Mouse (Mus musculus) thymus, postnatal 25 days (tissue): ENCODE data around the gene Jmjd4.

Experiments used
- DNase-seq: peaks from one replicate; pipeline ENCODE4 v3.0.0; 2022

Gene Jmjd4

DNA sequence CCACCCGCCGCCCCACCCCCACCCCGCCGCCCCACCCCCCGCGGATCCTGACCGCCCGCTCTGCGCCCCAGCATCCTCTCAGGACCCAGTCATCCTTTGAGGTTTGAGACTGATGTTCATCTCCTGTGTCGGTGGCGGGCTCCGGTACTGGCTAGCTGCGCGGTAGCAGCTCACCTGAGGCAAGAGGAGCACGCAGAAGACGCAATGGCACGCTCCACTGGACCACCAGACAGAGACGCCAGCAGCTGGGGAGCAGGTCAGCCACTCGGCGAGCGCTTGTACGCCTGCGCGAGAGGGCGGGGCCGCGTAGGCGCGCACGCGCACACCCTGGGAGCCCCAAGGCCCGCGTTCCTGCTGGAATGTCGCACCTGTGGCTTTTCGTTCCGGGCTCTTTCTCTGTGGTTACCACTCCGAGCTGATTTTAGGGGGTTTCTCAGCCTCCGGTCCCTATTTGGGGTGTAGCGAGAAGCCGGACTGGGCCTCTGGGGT is at the start of gene Jmjd4:
Gene Jmjd4 (plus strand): TSS at position 305 of the 489 bp plus-strand sequence.
- peak; percentile 93 for DNase-seq

DNA sequence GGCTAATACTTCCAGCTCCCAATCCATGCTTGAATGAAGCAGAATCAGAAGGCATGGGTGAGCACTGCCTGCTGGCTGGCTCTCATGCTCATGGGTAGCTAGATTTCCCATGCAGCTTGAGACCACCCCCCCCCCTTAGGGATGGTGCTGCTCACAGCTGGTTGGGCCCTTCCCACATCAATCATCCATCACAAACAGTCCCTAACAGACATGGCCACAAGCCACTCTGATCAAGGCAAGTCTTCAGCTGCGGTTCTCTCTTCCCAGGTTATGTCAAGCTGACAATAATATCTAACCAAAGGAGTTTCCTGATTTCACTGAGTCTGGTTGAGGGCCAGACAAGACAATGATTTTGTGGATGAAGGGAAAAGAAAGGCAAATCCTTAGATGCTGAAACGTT is 49.0 kb upstream of the Jmjd4 start:
- peak; percentile 34 for DNase-seq

DNA sequence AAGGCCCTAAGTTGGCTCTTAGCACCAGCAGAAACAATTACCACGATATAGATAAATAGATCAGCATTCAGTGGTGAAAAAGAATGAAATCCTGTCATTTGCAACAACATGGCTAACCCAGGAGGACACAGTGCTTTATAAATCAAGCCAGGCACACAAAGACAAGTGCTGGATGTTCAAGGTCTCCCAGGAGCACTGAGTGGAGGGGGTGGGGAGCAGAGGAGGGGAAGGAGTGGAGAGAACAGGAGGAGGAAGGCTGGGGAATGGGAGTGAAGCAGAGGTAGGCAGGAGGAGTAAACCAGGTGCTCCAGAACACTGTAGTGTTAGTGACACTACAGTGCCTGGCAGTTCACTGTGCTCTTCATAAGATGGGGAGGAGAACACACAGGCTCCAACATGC is 44.1 kb upstream of the Jmjd4 start:
- no peak for DNase-seq

DNA sequence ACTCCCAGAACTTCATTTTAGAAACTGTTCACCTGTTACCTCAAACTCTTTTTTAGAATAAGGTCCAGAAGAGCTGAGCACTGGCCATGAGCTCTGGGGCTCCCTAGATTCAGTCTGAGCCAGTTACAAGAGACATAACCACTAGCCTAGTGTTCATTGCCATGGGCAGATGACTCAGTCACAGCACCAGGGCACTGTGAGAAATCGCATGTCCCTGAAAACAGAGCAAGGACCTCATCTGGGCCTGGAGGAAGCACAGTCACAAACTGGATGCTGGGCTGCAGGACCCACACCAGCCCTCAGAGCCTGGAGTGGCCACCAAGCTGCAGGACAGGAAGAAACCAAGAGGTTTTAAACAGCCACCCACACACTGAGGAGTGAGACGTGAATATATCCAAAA is 39.0 kb upstream of the Jmjd4 start:
- DNase-seq, result no peak

DNA sequence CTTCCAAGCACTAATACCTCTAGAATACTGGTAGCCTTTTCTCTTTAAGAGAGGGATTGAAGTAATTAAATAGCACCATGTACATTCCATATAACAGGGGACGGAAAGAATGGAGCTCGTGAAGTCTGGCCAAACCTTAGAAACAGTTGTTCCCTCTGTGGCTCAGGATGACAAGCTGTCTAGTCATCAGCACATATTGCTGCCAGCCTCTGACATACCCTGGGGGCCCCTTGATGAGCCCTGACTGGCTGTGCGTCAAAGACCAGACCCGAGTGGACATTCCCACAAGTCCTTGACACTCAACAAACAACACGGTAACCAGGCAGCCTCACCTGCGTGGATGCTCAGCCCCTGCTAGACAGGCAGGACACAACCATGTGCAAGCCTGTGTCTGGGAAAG is 37.8 kb upstream of the Jmjd4 start:
- no peak for DNase-seq

DNA sequence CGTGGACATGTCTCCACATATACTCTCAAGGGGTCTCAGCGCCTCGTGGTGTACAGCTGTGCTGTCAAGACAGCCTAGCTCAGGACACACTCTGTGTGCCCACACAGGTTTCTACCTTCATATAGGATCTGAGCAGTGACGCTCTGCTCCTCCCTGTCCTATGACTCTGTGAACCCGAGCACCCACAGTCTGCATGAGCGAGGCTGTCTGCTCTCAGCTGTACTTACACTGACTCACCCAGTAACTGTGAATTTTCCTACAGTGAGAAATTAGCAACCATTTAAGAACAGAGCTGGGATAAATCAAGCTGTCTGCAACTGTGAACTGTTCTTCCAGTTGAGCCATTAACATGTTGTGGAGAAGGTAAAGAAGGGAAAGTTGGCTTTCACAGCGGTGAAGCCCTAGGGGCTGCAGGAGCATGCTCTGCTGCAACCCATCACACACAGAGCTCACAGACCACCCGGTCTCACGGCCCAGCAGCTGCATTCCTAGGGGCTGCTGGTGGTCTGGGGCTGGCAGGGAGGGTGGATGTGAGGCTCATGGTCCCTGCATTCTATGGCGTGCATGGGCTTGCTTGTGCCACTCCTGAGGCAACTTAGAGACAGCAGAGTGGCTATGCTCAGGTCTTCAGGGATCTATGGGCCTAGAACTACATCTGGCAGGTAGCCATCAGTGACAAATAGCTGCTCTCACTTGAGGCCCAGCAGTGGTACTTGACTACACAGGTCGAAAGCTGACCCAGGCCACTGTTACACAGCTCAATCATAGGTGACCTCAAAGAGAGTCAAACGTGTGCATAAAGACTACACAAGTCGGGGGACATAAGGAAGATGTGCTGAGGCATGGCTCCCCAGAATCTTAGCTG is 36.6 kb upstream of the Jmjd4 start:
- no peak for DNase-seq

DNA sequence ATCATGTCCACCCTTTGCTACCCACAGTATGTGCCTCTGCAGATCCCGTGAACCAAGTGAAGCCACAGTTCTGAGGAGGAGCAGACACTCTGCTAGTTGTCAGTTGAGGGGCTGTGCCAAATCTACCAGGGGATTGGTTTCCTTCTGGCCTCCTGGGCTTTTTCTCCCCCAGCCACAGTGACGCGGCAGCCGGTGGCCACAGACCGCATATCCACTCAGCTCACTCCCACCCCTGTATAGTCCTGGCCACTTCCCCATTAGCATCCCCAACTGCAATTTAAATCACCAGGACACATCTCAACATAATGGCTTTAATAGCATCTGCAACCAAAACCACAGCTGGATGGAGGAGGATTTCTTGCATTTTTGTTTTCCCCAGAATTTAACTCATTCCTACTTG is 31.1 kb upstream of the Jmjd4 start:
- no peak for DNase-seq

DNA sequence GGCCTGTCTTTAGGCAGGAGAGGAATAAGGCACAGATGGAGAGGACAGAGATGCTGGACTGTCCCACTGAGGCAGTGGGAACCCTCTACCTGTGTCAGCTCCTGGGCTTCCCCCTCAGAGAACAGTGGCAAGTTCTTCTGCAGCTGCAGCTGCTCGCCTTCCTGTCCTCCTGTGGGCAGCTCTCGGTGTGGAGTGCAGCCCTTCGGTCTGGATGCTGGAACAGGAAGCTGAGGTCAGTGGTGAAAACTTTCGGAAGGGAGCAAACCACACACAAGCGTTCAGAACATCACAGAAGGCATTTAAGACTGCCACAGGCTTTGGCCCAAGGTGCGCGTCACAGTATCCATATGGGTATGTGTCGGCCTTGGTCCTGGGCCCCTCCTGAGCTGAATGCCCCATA is 28.4 kb upstream of the Jmjd4 start:
- DNase-seq, result no peak

DNA sequence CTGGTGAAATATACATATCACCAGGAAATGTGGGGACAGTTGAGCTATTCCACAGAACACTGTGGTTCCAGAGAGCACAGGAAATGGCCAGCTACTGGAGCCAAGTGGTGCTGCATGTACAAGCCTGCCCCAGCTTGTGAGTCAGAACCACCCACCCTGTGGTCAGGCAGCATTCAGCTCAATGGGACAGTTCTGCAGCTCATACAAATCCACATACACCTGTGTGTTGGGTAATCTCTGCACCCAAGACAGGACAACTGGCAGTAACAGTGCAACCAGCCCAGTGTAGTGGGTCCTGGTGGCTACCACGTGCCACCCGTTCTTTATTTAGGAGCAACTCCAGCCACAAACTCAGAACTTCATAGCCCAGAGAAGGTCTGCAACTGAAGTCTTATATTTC is 27.9 kb upstream of the Jmjd4 start:
- DNase-seq, result no peak

DNA sequence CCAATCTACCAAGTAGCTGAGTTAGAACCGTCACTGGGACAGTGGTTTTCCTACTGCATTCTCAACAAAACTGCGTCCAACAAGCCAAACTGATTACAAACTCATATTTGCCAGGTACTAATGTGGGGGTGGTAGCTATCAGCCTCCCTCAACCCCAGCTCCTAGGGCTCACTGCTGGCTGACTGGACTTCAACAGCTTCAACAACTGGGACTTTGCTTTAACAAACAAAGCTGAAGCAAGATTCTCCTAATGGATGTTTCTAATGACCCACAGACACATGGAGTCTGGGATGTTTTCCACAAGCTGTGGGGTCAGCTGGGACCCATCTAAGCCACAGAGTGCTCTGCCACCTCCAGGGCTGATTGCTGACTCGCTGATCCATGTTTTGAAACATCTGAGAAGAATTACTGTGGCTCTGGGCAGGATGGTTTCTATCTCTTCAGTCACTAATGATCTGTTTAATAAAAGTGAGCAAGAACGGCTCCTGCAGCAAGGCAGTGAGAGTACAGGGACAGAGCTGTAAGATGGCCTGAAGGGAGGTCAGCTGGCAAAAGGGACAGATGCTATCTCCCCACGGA is 26.7 kb upstream of the Jmjd4 start:
- no peak for DNase-seq

DNA sequence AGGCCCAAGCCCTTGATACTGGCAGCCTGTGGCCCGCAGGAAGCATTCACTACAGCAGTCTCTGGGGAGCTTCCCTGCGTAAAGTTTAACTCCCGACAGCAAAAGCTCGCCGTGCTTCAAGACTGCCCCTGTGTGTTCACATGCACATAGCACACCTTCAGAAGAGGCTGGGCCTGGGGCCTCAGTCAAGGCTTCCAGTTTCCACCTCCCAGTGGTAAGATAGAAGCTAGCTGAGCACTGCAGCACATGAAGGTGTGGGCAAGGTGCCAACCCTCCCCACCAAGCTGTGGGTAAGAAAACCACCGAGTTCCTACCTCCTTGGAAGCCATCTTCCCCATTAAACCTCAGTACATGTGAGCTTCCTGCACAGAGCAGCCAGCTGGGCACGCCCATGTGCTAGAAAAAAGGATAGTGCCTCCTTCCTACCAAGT is 24.2 kb upstream of the Jmjd4 start:
- DNase-seq, result peak; percentile 71

DNA sequence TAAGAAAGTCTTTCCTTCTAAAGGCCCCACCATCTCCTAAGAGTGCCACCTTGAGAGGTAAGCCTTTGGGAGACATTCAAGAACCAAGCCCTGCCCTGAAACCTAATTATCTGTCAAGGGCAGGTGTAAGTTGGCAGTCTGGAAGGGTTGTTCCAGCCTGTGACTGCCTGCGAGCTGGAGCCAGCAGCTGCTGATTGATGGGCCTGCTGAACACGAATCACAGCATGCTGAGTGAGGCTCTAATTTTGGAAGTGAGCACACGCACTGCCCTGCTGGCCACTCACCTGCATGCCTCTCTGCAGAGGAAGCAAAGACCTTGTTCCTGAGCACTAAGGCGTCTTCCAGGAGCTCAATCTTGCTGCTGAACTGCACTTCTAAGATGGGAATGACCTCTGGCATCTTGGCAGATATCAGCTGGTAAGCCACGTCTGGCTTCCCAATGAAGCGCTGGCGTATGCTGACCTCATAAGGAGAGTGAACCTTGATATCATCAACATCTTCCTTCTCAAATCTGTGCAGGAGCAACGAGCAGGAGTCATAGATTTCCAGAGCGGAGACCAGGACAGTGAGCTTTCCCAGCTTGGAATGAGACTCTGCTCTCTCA is 21.7 kb upstream of the Jmjd4 start:
- no peak for DNase-seq

DNA sequence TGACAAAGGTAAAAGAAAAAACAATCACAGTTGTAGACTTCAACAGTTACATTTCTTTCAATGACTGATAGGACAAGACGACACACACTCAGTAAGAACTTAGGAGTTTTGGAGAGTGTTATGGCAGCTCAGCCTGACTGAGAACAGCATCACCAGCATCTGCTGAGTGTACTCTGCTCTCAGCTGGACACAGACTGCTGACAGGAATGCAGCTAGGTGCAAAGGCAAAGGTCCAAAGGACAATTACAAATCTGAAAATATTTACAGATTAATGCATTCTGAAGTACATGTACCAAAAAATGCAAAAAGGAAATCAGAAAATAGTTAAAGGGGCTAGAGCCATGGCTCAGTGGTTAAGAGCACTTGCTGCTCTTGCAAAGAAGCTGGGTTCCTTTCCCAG is 19.9 kb upstream of the Jmjd4 start:
- no peak for DNase-seq

DNA sequence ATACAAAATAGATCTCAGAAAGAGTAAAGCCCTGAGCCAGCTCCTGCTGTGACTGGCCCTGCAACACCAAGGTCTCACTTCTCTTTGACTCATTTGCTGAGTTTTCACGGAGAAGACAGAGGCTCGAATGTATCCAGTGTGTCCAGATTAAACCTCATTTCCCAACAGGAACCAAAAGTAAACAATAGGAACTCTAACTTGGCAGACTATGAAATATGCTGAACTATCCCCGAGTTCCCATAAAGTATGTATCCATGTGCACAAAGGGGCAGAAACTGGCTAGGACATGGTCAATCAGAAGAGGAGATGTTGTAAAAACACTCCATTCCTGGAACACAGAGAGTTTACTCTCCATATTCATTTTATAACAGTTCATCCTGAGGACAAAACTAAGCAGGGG is 17.6 kb upstream of the Jmjd4 start:
- DNase-seq, result no peak

DNA sequence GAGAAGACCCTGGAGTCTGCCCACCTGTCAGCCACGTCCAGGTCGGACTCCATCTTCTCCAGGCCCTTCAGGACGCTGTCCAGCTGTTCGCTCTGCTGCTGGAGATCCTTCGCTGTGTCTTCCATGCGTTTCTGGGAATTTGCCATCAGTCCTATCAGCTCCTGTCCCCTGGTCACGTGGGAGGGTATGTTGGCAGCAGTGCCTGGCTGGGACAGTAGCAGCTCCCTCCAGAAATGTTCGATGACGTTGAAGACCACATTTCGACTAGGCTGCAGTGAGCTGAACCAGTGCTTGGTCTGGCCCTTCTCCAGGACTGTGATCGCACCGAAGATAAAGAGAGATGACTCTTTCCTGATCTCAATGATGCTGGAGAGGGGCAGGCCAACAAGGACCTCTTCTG is 11.9 kb upstream of the Jmjd4 start:
- no peak for DNase-seq

DNA sequence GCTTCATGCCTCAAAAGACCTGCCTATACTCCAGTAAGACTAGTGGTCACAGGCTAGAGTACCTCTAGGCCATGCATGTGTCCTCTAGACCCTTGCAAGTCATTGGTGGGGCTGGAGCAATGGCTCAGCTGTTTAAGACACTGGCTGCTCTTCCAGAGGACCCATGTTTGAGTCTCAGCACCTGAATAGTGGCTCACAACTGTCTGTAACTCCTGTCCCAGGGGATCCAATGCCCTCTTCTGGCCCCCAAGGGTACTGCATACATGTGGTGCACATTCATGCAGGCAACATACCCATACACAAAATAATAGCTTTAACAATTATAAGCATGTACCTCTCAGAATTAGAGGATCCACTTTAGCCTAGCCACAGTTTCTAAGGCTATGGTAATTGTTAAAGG is 6.7 kb upstream of the Jmjd4 start:
- no peak for DNase-seq

DNA sequence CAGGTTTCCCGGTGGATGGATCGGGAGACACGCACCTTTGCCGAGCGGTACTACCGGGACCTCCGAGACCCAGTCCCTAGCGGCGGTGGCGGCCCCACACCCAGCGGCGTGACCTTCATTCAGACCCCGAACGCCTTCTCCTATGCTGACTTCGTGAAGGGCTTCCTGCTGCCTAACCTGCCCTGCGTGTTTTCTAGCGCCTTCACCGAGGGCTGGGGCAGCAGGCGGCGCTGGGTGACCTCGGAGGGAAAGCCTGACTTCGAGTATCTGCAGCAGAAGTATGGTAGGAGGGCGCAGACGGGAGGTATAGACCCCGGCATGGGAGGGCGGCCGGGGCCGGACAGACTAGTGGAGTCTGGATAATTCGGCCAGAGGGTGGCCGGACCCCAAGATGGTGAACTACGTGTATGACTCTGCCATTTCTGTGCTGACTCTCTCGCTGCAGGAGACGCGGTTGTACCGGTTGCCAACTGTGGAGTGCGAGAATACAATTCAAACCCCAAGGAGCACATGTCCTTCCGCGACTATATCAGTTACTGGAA is 456 bp downstream of the Jmjd4 start:
- DNase-seq, result no peak

DNA sequence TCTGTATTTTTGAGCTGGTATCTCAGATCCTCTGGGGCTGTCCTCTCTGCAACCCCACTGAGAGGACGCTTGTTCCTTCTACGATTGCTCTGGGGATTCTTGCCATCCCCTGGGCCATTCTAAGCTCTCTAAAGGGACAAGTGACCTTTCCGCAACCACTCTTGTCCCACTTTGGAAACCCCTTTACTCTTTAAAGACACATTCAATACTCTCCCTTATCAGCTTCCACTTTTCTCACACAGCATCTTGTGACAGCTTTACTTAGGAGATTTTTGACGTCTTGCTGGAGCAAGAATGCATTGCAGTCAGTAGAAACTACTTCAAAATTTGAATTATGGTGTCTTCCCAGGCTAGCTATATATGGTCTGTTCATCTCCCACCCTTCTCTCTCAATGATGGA is 1.2 kb downstream of the Jmjd4 start, which contains the start of gene Snap47:
Gene Snap47 (minus strand): TSS at position 101 of the 400 bp plus-strand sequence.
- DNase-seq, result no peak

DNA sequence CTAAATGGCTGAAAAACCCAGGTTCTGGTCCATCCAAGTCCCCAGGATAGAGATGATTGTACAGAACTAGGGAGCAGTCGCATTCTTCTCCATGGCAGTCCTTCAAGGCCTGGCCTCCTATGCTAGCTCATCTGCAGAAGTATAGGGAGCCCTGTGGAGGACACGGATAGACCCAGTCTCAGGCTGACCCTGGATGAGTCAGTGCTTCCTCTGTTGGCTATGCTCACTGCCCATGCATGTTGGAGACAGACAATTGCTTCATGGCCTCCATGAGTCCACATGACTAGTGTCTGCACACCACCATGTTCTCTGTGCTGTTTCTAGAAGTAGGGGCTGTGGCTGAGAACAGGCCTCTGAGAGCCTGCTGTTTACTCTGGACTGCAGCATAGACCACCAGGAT is 6.5 kb downstream of the Jmjd4 start:
- DNase-seq, result no peak

DNA sequence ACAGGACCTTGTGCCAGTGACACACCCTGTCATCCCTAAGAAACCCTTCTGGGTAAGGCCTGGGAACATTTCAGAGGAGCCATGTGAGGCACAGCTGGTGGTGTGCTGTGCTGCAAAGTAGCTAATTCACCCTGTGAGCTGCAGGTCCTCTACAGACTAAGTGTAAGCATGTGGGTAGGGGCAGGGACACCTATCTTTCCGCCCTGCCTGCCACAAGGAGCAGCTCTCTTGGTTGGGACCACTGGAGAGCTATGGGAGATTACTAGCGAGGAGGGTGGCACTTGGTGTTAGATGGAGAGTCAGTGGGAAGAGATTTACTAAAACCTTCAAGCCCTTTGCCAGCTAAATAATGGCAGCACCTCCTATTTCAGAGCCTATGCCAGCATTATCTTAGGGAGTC is 7.0 kb downstream of the Jmjd4 start:
- no peak for DNase-seq

DNA sequence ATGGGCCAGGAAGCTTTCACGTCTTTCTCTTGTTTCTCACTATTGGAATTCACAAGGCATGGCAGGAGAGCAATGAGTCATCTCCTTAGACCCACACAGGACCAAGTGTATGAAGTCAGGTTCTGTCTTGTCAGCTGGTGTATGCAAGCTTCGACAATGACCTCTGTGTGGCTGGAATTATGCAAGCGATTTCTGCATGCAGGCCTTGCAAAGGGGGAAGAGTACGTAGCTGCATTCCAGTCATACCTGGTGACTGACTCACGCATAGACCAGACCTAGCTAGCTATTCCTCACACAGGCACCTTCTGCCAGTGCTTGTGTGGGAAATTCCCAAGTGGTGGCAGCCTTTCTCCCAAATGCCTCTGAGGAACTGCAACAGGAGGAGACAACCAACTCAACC is 9.1 kb downstream of the Jmjd4 start:
- DNase-seq, result no peak

DNA sequence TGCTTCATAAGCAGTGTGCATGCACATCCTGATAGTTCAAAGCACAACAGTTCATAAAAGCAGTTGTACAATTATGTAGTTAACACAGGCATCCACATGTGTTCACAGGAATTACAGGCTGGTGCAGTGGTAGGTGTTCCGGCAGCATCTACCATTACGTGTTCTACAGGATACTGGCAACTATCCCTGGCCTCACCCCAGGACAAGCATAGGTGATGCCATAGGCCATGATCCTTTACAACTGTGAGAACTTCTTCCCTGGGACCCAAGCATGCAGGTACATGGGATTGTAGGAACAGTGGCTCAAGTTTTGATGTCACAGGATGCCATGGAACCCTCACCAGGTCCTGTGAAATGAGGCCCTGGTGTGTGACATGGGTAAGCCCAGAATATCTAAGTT is 10.6 kb downstream of the Jmjd4 start:
- no peak for DNase-seq

DNA sequence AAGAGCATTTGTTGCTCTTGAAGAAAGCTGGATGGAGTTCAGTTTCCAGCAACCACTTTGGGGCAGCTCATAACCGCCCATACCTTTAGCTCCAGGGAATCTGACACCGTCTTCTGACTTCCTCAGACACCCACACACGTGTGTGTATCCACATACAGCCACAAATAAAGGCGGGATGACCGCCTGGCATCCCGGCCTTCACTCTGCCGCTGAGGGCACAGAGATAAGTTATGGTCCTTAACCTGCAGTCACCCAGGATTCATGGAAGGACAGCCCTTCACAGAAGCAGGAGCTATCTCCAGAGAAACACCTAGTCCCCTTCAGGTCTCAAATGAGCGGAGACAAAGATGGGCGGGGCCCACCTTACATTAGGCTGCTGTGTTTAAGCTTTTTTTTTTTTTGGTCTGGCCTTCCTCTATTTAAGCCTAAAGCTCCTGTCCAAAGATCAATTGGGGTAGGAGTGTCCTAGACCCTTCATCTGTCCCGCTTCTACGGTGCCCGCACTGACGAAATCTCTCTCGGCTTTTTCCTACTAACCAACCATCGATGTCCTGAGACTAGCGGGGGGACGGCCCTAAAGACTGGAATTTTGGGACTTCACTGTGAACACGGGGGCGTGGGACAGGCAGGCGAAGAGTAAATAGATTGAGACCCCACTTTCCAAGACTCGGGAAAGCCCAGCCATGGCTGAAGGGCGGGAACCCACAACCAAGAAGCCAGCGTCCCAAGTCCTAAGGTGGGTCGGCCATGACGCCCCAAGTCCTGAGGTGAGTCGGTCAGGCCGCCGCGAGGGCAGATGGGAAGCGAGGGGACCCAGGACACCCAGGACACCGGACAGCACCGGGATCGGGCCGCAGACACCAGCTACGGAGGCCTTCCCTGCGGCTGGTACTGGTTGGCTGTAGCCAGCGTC is 21.8 kb downstream of the Jmjd4 start:
- no peak for DNase-seq
